Mouse (Mus musculus): ENCODE data around the gene Gtpbp3.

DNA sequence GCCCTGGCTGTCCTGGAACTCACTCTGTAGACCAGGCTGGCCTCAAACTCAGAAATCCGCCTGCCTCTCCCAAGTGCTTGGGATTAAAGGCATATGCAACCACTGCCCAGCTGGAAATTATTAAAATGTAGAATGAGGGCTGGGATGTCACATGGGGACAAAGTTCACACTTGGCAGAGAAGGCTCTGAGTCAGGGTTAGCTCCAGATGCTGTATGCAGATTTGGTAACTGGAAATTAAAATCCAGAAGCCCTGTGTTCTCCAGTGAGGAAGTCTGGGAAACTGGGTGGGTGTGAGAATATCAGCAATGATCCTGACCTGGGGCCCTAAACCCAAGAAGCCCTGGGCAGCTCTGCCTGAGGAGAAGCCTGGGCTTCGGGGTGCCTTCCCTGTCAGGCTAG is 21.4 kb downstream of the Gtpbp3 start:
- no peak for TF ChIP-seq CTCF (IDR thresholded peaks at IDR 0.05)
- no peak for TF ChIP-seq EP300 (IDR thresholded peaks at IDR 0.05; ENCODE audit: insufficient read depth, low read depth, low read length)
- TF ChIP-seq POLR2A (IDR thresholded peaks at IDR 0.05; ENCODE audit: insufficient read depth, low read depth, low read length) = no peak
